Mouse (Mus musculus) embryonic fibroblast, embryonic 13.5 days (primary cell): Measurements from ENCODE around the gene Nasp. TPM values are rescaled to one million over a fixed set of nuclear protein-coding genes. Genes with fewer than 3 reads are reported as not detected.

ENCODE experiments used
- H3K27ac ChIP-seq: 2 replicates; pipeline ENCODE4 v1.5.1; 2012; ENCODE audit warnings: low read length, control low read depth, inconsistent platforms; ENCODE audit not compliant: insufficient read depth
- H3K4me1 ChIP-seq: 2 replicates; pipeline ENCODE4 v1.6.1; 2011; ENCODE audit warnings: low read length; ENCODE audit not compliant: control insufficient read depth, insufficient read depth
- H3K4me3 ChIP-seq: 2 replicates; pipeline ENCODE4 v1.5.1; 2011; ENCODE audit warnings: mild to moderate bottlenecking, control low read depth, low read length; ENCODE audit not compliant: insufficient read depth
- CTCF ChIP-seq: IDR thresholded peaks from 2 replicates; pipeline ENCODE4 v1.5.1; 2011; ENCODE audit warnings: mild to moderate bottlenecking, control low read depth, low read length, moderate library complexity, borderline replicate concordance; ENCODE audit not compliant: insufficient read depth
- POLR2A ChIP-seq: IDR thresholded peaks from 2 replicates; pipeline ENCODE4 v1.6.1; 2011; ENCODE audit warnings: low read depth, mild to moderate bottlenecking, control low read depth, low read length, moderate library complexity
- polyA plus RNA-seq: library from polyadenylated mRNA; stranded (reverse); fragments of >200 nt; gene quantifications from 2 replicates; pipeline ENCODE4 v1.2.4, GENCODE M21; 2011; ENCODE audit warnings: low read depth; ENCODE audit not compliant: missing spikeins, insufficient read length

Gene Nasp
- polyA plus RNA-seq, 1 experiment: 95.4 TPM

- no peak overlapping the region for H3K4me3 ChIP-seq
- peaks cover 4% of the 10 kb centered on the region for H3K4me1 ChIP-seq
- no peak overlapping the region for H3K27ac ChIP-seq
- TF ChIP-seq CTCF (no peak), POLR2A (no peak)
Observed at GRCm38 (mm10) chr4:116642071-116642470, 14.3 kb upstream of the Nasp start.

- Histone ChIP-seq H3K4me1 (no peaks in the 10 kb centered on the region), H3K4me3 (no peak overlapping the region), H3K27ac (no peak overlapping the region)
- TF ChIP-seq POLR2A (no peak), CTCF (no peak)
Observed at GRCm38 (mm10) chr4:116638821-116639220, 11.1 kb upstream of the Nasp start.

GRCm38 (mm10) chr4:116635197-116635596 is 7.5 kb upstream of the Nasp start:
- no peak for TF ChIP-seq CTCF
- TF ChIP-seq POLR2A: no peak
- Histone ChIP-seq H3K4me3 (no peak overlapping the region), H3K4me1 (no peaks in the 10 kb centered on the region), H3K27ac (no peak overlapping the region)

DNA sequence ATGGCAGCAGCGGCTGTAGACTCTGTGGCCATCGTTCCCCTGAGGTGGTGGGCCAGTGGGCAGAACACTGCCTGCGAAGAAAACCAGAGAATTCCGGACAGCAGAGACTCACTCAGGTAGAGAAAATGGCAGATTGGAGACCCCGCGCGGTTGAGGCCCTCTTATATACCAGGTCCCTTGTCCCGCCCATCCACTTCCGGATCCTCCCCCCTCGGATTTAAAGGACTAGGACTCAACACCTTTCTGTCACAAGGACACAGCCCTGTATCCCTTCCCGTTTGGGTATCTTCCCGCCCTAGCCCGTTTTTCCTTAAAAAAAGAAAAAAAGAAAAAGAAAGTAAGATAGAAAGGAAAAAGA is 403 bp downstream of the Nasp start:
- no peak for TF ChIP-seq CTCF
- peak; percentile 98 for TF ChIP-seq POLR2A
- Histone ChIP-seq H3K4me1 (no peaks in the 10 kb centered on the region), H3K27ac (peak overlapping the region; percentile 59; the same call in 1 of the 2 replicates), H3K4me3 (peak overlapping the region; percentile 85)

DNA sequence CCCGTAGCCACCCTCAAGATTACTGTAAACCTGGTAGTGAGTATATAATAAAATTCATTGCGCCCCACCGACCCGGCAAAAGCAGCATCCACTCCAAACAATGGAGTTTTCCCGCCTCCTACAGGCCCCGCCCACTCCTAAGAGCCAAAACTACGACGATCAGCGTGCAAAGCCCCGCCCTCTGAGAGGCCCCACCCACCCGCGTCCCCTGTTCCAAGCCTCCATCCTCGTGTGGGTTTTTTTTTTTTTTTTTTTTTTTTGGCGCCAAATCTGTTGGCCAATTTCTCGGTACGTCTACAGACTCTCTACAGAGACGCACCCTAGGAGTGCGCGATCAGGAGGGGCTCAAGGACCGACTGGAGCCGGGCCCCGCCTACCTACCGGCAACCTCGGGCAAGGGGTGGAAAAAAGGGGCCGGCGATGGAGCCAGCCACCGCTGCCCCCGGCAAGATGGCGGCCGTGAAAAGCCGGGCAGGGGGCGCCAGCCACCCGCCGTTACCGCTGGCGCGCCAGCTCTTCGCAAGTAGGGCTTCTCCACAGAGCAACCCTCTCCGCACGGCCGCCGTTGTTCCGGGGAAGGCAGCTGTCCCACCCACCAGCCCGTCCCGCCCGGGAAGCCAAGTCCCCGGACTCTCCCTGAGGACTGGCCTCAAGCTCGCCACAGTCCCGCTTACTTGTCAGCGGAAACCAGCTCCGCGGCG is 933 bp downstream of the Nasp start:
- Histone ChIP-seq H3K27ac (peak overlapping the region; percentile 59; the same call in 1 of the 2 replicates), H3K4me1 (no peaks in the 10 kb centered on the region), H3K4me3 (peak overlapping the region; percentile 85)
- no peak for TF ChIP-seq CTCF
- no peak for TF ChIP-seq POLR2A

- TF ChIP-seq CTCF: no peak
- no peak for TF ChIP-seq POLR2A
- H3K4me1 ChIP-seq: no peaks in the 10 kb centered on the region
- no peak overlapping the region for H3K27ac ChIP-seq
- H3K4me3 ChIP-seq: no peak overlapping the region
Observed at GRCm38 (mm10) chr4:116624831-116625230, 2.9 kb downstream of the Nasp start.

GRCm38 (mm10) chr4:116615237-116615636 is 12.5 kb downstream of the Nasp start:
- Histone ChIP-seq H3K27ac (no peak overlapping the region), H3K4me3 (no peak overlapping the region), H3K4me1 (no peaks in the 10 kb centered on the region)
- TF ChIP-seq CTCF (no peak), POLR2A (no peak)

GRCm38 (mm10) chr4:116612621-116613020 is 15.1 kb downstream of the Nasp start:
- no peak overlapping the region for H3K27ac ChIP-seq
- H3K4me1 ChIP-seq: no peaks in the 10 kb centered on the region
- no peak for TF ChIP-seq POLR2A
- H3K4me3 ChIP-seq: no peak overlapping the region

GRCm38 (mm10) chr4:116596978-116597881 is 30.5 kb downstream of the Nasp start:
- Histone ChIP-seq H3K27ac (peak overlapping the region; percentile 8), H3K4me1 (peaks cover 4% of the 10 kb centered on the region), H3K4me3 (peak overlapping the region; percentile 76)
- peak; percentile 67 for TF ChIP-seq POLR2A
- TF ChIP-seq CTCF: no peak

DNA sequence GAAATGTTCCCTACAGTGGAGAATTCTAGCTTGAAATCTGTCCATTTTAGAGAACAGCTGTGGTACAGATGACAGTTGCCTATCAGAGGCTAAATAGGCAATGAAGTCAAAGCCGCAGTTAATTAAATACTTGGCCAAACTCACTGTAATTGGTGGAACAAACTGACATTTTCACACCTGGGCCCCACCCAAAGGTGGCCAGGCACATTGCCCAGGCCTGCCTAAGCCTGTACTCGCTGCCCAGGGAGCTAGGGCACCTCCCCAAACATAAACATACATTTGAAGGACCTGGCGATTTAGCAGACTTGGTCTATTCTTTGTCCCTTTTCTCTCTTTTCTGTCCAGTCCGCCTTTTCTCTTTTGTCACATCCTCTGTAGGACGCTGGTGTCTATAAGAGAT is 31.4 kb downstream of the Nasp start, which contains the start of gene Ccdc17:
TSS of gene Ccdc17 (plus strand) at position 276 of the 400 bp plus-strand sequence.
- H3K27ac ChIP-seq: peak within 1 kb of the TSS; percentile 7; the same call in 1 of the 2 replicates
- TF ChIP-seq CTCF (no peak), POLR2A (no peak)
- peak within 1 kb of the TSS; percentile 76 for H3K4me3 ChIP-seq
- peaks cover 4% of the 10 kb centered on the region for H3K4me1 ChIP-seq

- no peak for TF ChIP-seq POLR2A
- TF ChIP-seq CTCF: no peak
- H3K4me1 ChIP-seq: peaks cover 4% of the 10 kb centered on the region
- no peak overlapping the region for H3K27ac ChIP-seq
- H3K4me3 ChIP-seq: no peak overlapping the region
Observed at GRCm38 (mm10) chr4:116595793-116596192, 31.9 kb downstream of the Nasp start.
